Mouse (Mus musculus) MEL (cell line): ENCODE measurements around the gene Abhd10. TPM values are rescaled to one million over a fixed set of nuclear protein-coding genes. Genes with fewer than 3 reads are reported as not detected.

Experiments
- DNase-seq: peaks from one replicate; pipeline ENCODE4 v3.0.0; 2011; ENCODE audit warnings: low read depth, low spot score
- H3K27ac ChIP-seq: 2 replicates; pipeline ENCODE4 v1.5.1; 2012; ENCODE audit warnings: low read depth, mild to moderate bottlenecking, control low read depth, low read length, moderate library complexity; ENCODE audit not compliant: control insufficient read depth
- H3K27me3 ChIP-seq, 2 experiments: fragments of 150-350 bp in 1 of 2; sonication (generic) in 1 of 2; 2 replicates each; pipeline ENCODE4 v1.6.1; 2012; ENCODE audit warnings: low read length in 2 of 2, mild to moderate bottlenecking in 2 of 2, improper control_type of control experiment in 1 of 2, moderate library complexity in 1 of 2; ENCODE audit not compliant: insufficient read depth in 2 of 2, control insufficient read depth in 1 of 2
- H3K36me3 ChIP-seq, 2 experiments: 2 replicates each; pipeline ENCODE4 v1.6.1; 2012 to 2014; ENCODE audit warnings: low read length in 2 of 2, improper control_type of control experiment in 1 of 2, inconsistent platforms in 1 of 2, mild to moderate bottlenecking in 1 of 2; ENCODE audit not compliant: insufficient read depth in 2 of 2, control insufficient read depth in 1 of 2
- H3K4me1 ChIP-seq, 2 experiments: fragments of 150-350 bp in 1 of 2; sonication (generic) in 1 of 2; 2 replicates each; pipeline ENCODE4 v1.6.1; 2012; ENCODE audit warnings: low read length in 2 of 2, improper control_type of control experiment in 1 of 2, mild to moderate bottlenecking in 1 of 2; ENCODE audit not compliant: insufficient read depth in 2 of 2, control insufficient read depth in 1 of 2
- H3K4me3 ChIP-seq, 2 experiments: fragments of 150-350 bp in 1 of 2; sonication (generic) in 1 of 2; 2 replicates each; pipeline ENCODE4 v1.5.1; 2012; ENCODE audit warnings: low read depth in 2 of 2, low read length in 2 of 2, mild to moderate bottlenecking in 2 of 2, moderate library complexity in 2 of 2, control low read depth in 1 of 2, improper control_type of control experiment in 1 of 2; ENCODE audit not compliant: control insufficient read depth in 1 of 2, insufficient read depth in 1 of 2
- H3K79me2 ChIP-seq: 2 replicates; pipeline ENCODE4 v1.6.1; 2012; ENCODE audit warnings: mild to moderate bottlenecking, low read length, moderate library complexity; ENCODE audit not compliant: control insufficient read depth, poor library complexity, insufficient read depth
- H3K9ac ChIP-seq: 2 replicates; pipeline ENCODE4 v1.6.1; 2012; ENCODE audit warnings: low read depth, mild to moderate bottlenecking, control low read depth, low read length, moderate library complexity; ENCODE audit not compliant: control insufficient read depth, poor library complexity, severe bottlenecking
- H3K9me3 ChIP-seq: fragments of 150-350 bp; sonication (generic); replicated peaks from 2 replicates; pipeline ENCODE4 v1.6.1; 2012; ENCODE audit warnings: mild to moderate bottlenecking, low read length, improper control_type of control experiment, moderate library complexity; ENCODE audit not compliant: insufficient read depth
- CTCF ChIP-seq, 3 experiments: IDR thresholded peaks in 2 of 3; conservative IDR thresholded peaks in 1 of 3; 2 replicates each; pipeline ENCODE4 v1.5.1; 2011 to 2012; ENCODE audit warnings: low read length in 3 of 3, low read depth in 2 of 3, mild to moderate bottlenecking in 2 of 3, improper control_type of control experiment in 1 of 3, inconsistent platforms in 1 of 3, mixed read lengths in 1 of 3, moderate library complexity in 1 of 3; ENCODE audit not compliant: control insufficient read depth in 1 of 3, insufficient read depth in 1 of 3, poor library complexity in 1 of 3, severe bottlenecking in 1 of 3
- ELF1 ChIP-seq: IDR thresholded peaks from 2 replicates; pipeline ENCODE4 v1.6.1; 2014; ENCODE audit warnings: low read depth, mild to moderate bottlenecking, inconsistent platforms, low read length, improper control_type of control experiment, moderate library complexity
- JUND ChIP-seq: IDR thresholded peaks from 2 replicates; pipeline ENCODE4 v1.6.1; 2011; ENCODE audit warnings: low read depth, mild to moderate bottlenecking, improper control_type of control experiment, low read length
- KAT2A ChIP-seq: conservative IDR thresholded peaks from 2 replicates; pipeline ENCODE4 v1.6.1; 2012; ENCODE audit warnings: low read depth, low read length, improper control_type of control experiment, inconsistent platforms
- MAX ChIP-seq: IDR thresholded peaks from 2 replicates; pipeline ENCODE4 v1.6.1; 2011; ENCODE audit warnings: low read length, improper control_type of control experiment
- MEF2A ChIP-seq: IDR thresholded peaks from 2 replicates; pipeline ENCODE4 v1.6.1; 2014; ENCODE audit warnings: low read depth, mild to moderate bottlenecking, inconsistent platforms, low read length, improper control_type of control experiment; ENCODE audit not compliant: poor library complexity, insufficient replicate concordance, severe bottlenecking; ENCODE audit errors: extremely low read depth
- MXI1 ChIP-seq: IDR thresholded peaks from 2 replicates; pipeline ENCODE4 v1.6.1; 2011; ENCODE audit warnings: mild to moderate bottlenecking, low read depth, low read length, improper control_type of control experiment
- MYB ChIP-seq: IDR thresholded peaks from 2 replicates; pipeline ENCODE4 v1.6.1; 2011; ENCODE audit warnings: mild to moderate bottlenecking, low read depth, low read length, improper control_type of control experiment
- MYC ChIP-seq: IDR thresholded peaks from 2 replicates; pipeline ENCODE4 v1.6.1; 2011; ENCODE audit warnings: low read depth, mild to moderate bottlenecking, low read length, improper control_type of control experiment, moderate library complexity
- NRF1 ChIP-seq: IDR thresholded peaks from 2 replicates; pipeline ENCODE4 v1.6.1; 2014; ENCODE audit warnings: low read depth, mild to moderate bottlenecking, inconsistent platforms, low read length, improper control_type of control experiment, moderate library complexity; ENCODE audit not compliant: poor library complexity, insufficient read depth, severe bottlenecking
- POLR2A ChIP-seq, 2 experiments: IDR thresholded peaks; 2 replicates each; pipeline ENCODE4 v1.6.1; 2011 to 2012; ENCODE audit warnings: low read length in 2 of 2, mild to moderate bottlenecking in 2 of 2, control low read depth in 1 of 2, improper control_type of control experiment in 1 of 2, low read depth in 1 of 2, moderate library complexity in 1 of 2; ENCODE audit not compliant: control insufficient read depth in 1 of 2, insufficient read depth in 1 of 2, poor library complexity in 1 of 2
- RCOR1 ChIP-seq: IDR thresholded peaks from 2 replicates; pipeline ENCODE4 v1.6.1; 2012; ENCODE audit warnings: low read depth, mild to moderate bottlenecking, inconsistent platforms, low read length, improper control_type of control experiment
- SIN3A ChIP-seq: IDR thresholded peaks from 2 replicates; pipeline ENCODE4 v1.6.1; 2012; ENCODE audit warnings: low read length, improper control_type of control experiment, inconsistent platforms
- TAL1 ChIP-seq: IDR thresholded peaks from 2 replicates; pipeline ENCODE4 v1.6.1; 2012; ENCODE audit warnings: mild to moderate bottlenecking, inconsistent platforms, low read length, moderate library complexity, mixed read lengths
- TBP ChIP-seq: IDR thresholded peaks from 2 replicates; pipeline ENCODE4 v1.8.0; 2011; ENCODE audit warnings: low read depth, low read length, improper control_type of control experiment
- UBTF ChIP-seq: IDR thresholded peaks from 2 replicates; pipeline ENCODE4 v1.6.1; 2012; ENCODE audit warnings: low read depth, mild to moderate bottlenecking, inconsistent platforms, low read length, improper control_type of control experiment, moderate library complexity, borderline replicate concordance; ENCODE audit not compliant: insufficient read depth
- USF1 ChIP-seq: IDR thresholded peaks from 2 replicates; pipeline ENCODE4 v1.6.1; 2014; ENCODE audit warnings: low read depth, mild to moderate bottlenecking, inconsistent platforms, low read length, improper control_type of control experiment, moderate library complexity
- ZC3H11A ChIP-seq: IDR thresholded peaks from 2 replicates; pipeline ENCODE4 v1.6.1; 2012; ENCODE audit warnings: low read depth, mild to moderate bottlenecking, inconsistent platforms, low read length, improper control_type of control experiment
- ZMIZ1 ChIP-seq: IDR thresholded peaks from 2 replicates; pipeline ENCODE4 v1.6.1; 2012; ENCODE audit warnings: low read depth, mild to moderate bottlenecking, inconsistent platforms, low read length, improper control_type of control experiment, moderate library complexity
- ZNF384 ChIP-seq: IDR thresholded peaks from 2 replicates; pipeline ENCODE4 v1.6.1; 2012; ENCODE audit warnings: low read depth, mild to moderate bottlenecking, inconsistent platforms, low read length, improper control_type of control experiment
- polyA plus RNA-seq, 2 experiments: library from polyadenylated mRNA; stranded (reverse) in 1 of 2; unstranded in 1 of 2; fragments of >175 nt in 1 of 2; fragments of >200 nt in 1 of 2; gene quantifications; 2 replicates each; pipeline versions ENCODE4 v1.2.1 to v1.2.4; 2012; ENCODE audit warnings: low replicate concordance in 2 of 2, low read depth in 1 of 2; ENCODE audit not compliant: insufficient read length in 2 of 2, insufficient read depth in 1 of 2, missing spikeins in 1 of 2
- total RNA-seq: library from RNA; depleted of rRNA; stranded (reverse); fragments of 300-350 nt; gene quantifications from 2 replicates; pipeline ENCODE4 v1.2.3, GENCODE M21; 2012

The Abhd10 gene
- total and polyA plus RNA-seq, 3 experiments, result 9.5 to 11.1 TPM; not detected in 1

DNA sequence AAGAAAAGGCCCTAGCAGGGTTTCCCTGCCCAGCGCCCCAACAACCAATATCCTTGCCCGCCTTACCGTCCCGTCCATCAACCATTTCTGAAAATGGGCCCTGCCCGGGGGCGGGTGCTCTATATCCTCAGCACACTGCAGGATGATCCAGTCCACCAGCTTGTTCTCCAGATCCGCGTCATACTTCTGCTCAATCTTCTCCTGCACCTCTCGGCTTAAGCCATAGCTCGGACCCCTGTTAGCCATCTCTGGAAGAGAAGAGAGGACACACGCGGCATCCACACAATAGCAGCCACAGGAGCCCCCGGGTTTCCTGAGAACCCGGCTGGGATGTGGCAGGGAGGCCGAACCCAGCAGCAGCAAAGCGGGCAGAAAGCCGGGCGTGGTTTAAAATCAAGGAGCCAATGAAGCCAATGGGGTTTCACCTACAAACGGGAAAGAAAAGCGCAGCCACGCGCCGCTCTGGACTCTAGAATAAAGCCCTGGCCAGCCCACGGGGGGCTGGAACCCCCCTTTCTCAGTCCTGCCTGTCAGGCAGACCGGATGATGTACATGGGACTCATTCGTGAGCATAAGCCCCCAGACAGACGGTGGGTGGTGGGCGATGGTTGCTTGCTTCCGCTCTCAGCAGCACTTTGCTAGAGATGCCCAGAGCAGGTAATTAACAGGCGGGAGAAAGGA, 18.6 kb downstream of the Abhd10 start, which contains the start of gene Tagln3:
Gene Tagln3, minus strand, starts transcription at position 548 of the 681 bp plus-strand sequence.
- H3K27me3 ChIP-seq, result no peaks in the 10 kb centered on the region
- TF ChIP-seq MXI1, result no peak
- no peak for TF ChIP-seq POLR2A (IDR thresholded peaks at IDR 0.05; ENCODE audit: control insufficient read depth in 1 of 2, insufficient read depth in 1 of 2, low read depth in 1 of 2, low read length in 2 of 2, poor library complexity in 1 of 2)
- TF ChIP-seq CTCF (IDR thresholded peaks at IDR 0.05 in 2 of 3, conservative IDR thresholded peaks at IDR 0.05 in 1 of 3; ENCODE audit: control insufficient read depth in 1 of 3, insufficient read depth in 1 of 3, low read depth in 2 of 3, low read length in 3 of 3, poor library complexity in 1 of 3, severe bottlenecking in 1 of 3), result no peak
- TF ChIP-seq USF1, result no peak
- TF ChIP-seq MAX, result no peak
- no peak for TF ChIP-seq RCOR1
- TF ChIP-seq MYB, result no peak
- no peak for TF ChIP-seq NRF1
- TF ChIP-seq MYC, result no peak
- no peak for TF ChIP-seq ZC3H11A
- no peak for TF ChIP-seq TBP
- TF ChIP-seq ZNF384, result no peak
- no peak for TF ChIP-seq UBTF
- no peak for TF ChIP-seq MEF2A
- no peak for TF ChIP-seq ELF1
- no peaks in the 10 kb centered on the region for H3K9me3 ChIP-seq
- no peak within 1 kb of the TSS for H3K9ac ChIP-seq
- H3K4me1 ChIP-seq, result no peaks in the 10 kb centered on the region
- no peak within 1 kb of the TSS for H3K27ac ChIP-seq
- DNase-seq, result no peak
- no peaks in the 10 kb centered on the region for H3K79me2 ChIP-seq
- no peaks in the 10 kb centered on the region for H3K36me3 ChIP-seq
- H3K4me3 ChIP-seq, result no peak within 1 kb of the TSS

GRCm38 (mm10) chr16:45723172-45723901, 19.4 kb downstream of the Abhd10 start:
- Histone ChIP-seq H3K79me2 (no peaks in the 10 kb centered on the region), H3K27ac (no peak overlapping the region), H3K27me3 (no peaks in the 10 kb centered on the region)
- TF ChIP-seq USF1, result no peak
- TF ChIP-seq SIN3A, result no peak
- no peak for TF ChIP-seq TAL1
- no peak for TF ChIP-seq ZC3H11A
- TF ChIP-seq ZMIZ1, result no peak
- TF ChIP-seq JUND, result no peak
- TF ChIP-seq KAT2A, result no peak
- TF ChIP-seq, all 39 proteins: peak for 0
- no peaks in the 10 kb centered on the region for H3K36me3 ChIP-seq
- no peak for DNase-seq
- no peak overlapping the region for H3K9ac ChIP-seq
- H3K9me3 ChIP-seq, result no peaks in the 10 kb centered on the region
- H3K4me1 ChIP-seq, result no peaks in the 10 kb centered on the region
- H3K4me3 ChIP-seq, result no peak overlapping the region
